ENCODE assay signal across 9 mouse cellular contexts in genomic region chr5:27048926-27049325, GRCm38 (mm10).
DNase-seq lines count a peak whose midpoint lies in the region; ATAC-seq and TF ChIP-seq lines count a peak whose summit lies in the region.
"Had no signal": no experiment of that assay in that cellular context is flagged by ENCODE, and none has a peak within 500 bp of the region (broad histone marks: within the 10 kb centered on the region; RNA-seq: fewer than 3 reads in every experiment).

No protein-coding gene starts in this region.

- no peak for TF ChIP-seq CTCF in spleen, adult 2 months (IDR thresholded peaks at IDR 0.05; ENCODE audit: extremely low read depth, insufficient read depth, insufficient read length, insufficient replicate concordance)

- H3K9ac ChIP-seq in intestine, embryonic 16.5 days (ENCODE audit: low read depth, low read length), result no peak overlapping the region
- H3K9ac ChIP-seq: liver, embryonic 15.5 days had no signal

- no peak for TF ChIP-seq POLR2A in spleen, adult 2 months (IDR thresholded peaks at IDR 0.05; ENCODE audit: low read depth, low read length)

- H3K36me3 ChIP-seq in spleen, adult 2 months (ENCODE audit: control insufficient read depth, insufficient read depth, low read length), result no peaks in the 10 kb centered on the region
- H3K36me3 ChIP-seq in intestine, embryonic 16.5 days (ENCODE audit: control insufficient read depth, insufficient read depth, low read length), result no peaks in the 10 kb centered on the region
- H3K36me3 ChIP-seq: liver, embryonic 15.5 days had no signal

- H3K4me3 ChIP-seq in spleen, adult 2 months (ENCODE audit: extremely low read depth, insufficient read depth, insufficient read length), result peak overlapping the region; percentile 3; the same call in 1 of the 2 replicates
- H3K4me3 ChIP-seq in intestine, embryonic 16.5 days (ENCODE audit: low read length), result peak overlapping the region; percentile 27
- H3K4me3 ChIP-seq: liver, embryonic 15.5 days had no signal

- H3K4me2 ChIP-seq in intestine, embryonic 16.5 days (ENCODE audit: low read depth, low read length), result peak overlapping the region; percentile 2; the same call in 1 of the 2 replicates
- H3K4me2 ChIP-seq: liver, embryonic 15.5 days had no signal

- ATAC-seq in intestine, embryonic 16.5 days, result no peak
- no peak for ATAC-seq in erythroblast, adult 5-6 weeks (replicated peaks; ENCODE audit: low FRiP score, poor library complexity, severe bottlenecking)

- no peak overlapping the region for H3K27ac ChIP-seq in spleen, adult 2 months (ENCODE audit: insufficient read depth, low read length)
- H3K27ac ChIP-seq in intestine, embryonic 16.5 days (ENCODE audit: low read length), result no peak overlapping the region
- H3K27ac ChIP-seq: liver, embryonic 15.5 days had no signal

- H3K27me3 ChIP-seq in spleen, adult 2 months (ENCODE audit: control insufficient read depth, insufficient read depth, low read length), result no peaks in the 10 kb centered on the region
- H3K27me3 ChIP-seq in intestine, embryonic 16.5 days (replicated peaks; ENCODE audit: control insufficient read depth, insufficient read depth, low read length), result peaks cover 28% of the 10 kb centered on the region

- H3K9me3 ChIP-seq in intestine, embryonic 16.5 days (ENCODE audit: control insufficient read depth, low read length), result no peaks in the 10 kb centered on the region
- H3K9me3 ChIP-seq: liver, embryonic 15.5 days had no signal

- DNase-seq in embryo, embryonic 9.5 days (ENCODE audit: extremely low spot score), result peak; percentile 13
- no peak for DNase-seq in embryo, embryonic 11 days
- DNase-seq in spleen, adult 2 months (ENCODE audit: low read depth in 1 of 2, low spot score in 2 of 2), result no peak
- DNase-seq in spleen, postnatal 4 days (ENCODE audit: low spot score in 2 of 2), result no peak
- peak; percentile 21 for DNase-seq in right cerebral cortex, postnatal 14 days
- DNase-seq in urinary bladder, adult 2 months (ENCODE audit: low spot score), result no peak

- WGBS in spleen, adult 2 months, result 9% methylated on average over 9 of the region's 9 CpGs
- WGBS in intestine, embryonic 16.5 days, result 9% methylated on average over 8 of the region's 9 CpGs

- no peaks in the 10 kb centered on the region for H3K4me1 ChIP-seq in spleen, adult 2 months (ENCODE audit: control insufficient read depth, insufficient read depth, insufficient read length)
- no peaks in the 10 kb centered on the region for H3K4me1 ChIP-seq in intestine, embryonic 16.5 days (ENCODE audit: control insufficient read depth, insufficient read depth, low read length)
- H3K4me1 ChIP-seq: liver, embryonic 15.5 days had no signal

Comparison
In these comparisons a context has a peak if more than half of its experiments do, and no peak if none do; other contexts are left out.
1. DNase-seq: peak in embryo, embryonic 9.5 days (single experiment) and right cerebral cortex, postnatal 14 days (single experiment); none in embryo, embryonic 11 days (single experiment), spleen, adult 2 months (0 of 2), spleen, postnatal 4 days (0 of 2) and urinary bladder, adult 2 months (single experiment).